Mouse (Mus musculus) myocyte (in vitro differentiated cells): Measurements from ENCODE around the gene Crebrf. TPM values are rescaled to one million over a fixed set of nuclear protein-coding genes. Genes with fewer than 3 reads are reported as not detected.
A peak's percentile ranks its signal among the peaks of the same experiment; 100 is the strongest.

ENCODE experiments used
- H3K27me3 ChIP-seq: one replicate; pipeline ENCODE4 v1.6.1; 2011; ENCODE audit not compliant: control insufficient read depth, insufficient read depth, insufficient read length
- H3K36me3 ChIP-seq: one replicate; pipeline ENCODE4 v1.6.1; 2011; ENCODE audit not compliant: control insufficient read depth, insufficient read depth
- H3K4me2 ChIP-seq: one replicate; pipeline ENCODE4 v1.6.1; 2011; ENCODE audit warnings: low read depth, control low read depth
- H3K4me3 ChIP-seq: one replicate; pipeline ENCODE4 v1.5.1; 2011; ENCODE audit warnings: mild to moderate bottlenecking, control low read depth, moderate library complexity
- H3K79me2 ChIP-seq: one replicate; pipeline ENCODE4 v1.6.1; 2011; ENCODE audit not compliant: control insufficient read depth, insufficient read depth
- H3ac ChIP-seq: one replicate; pipeline ENCODE4 v1.6.1; 2011; ENCODE audit not compliant: control insufficient read depth, insufficient read length
- CEBPB ChIP-seq: IDR thresholded peaks from 2 replicates; pipeline ENCODE4 v1.6.1; 2011; ENCODE audit warnings: mild to moderate bottlenecking, moderate library complexity; ENCODE audit not compliant: poor library complexity, insufficient read depth, severe bottlenecking
- E2F4 ChIP-seq: IDR thresholded peaks from one replicate; pipeline ENCODE4 v1.6.1; 2011; ENCODE audit warnings: mild to moderate bottlenecking, control low read depth, moderate library complexity; ENCODE audit not compliant: insufficient read depth
- MAX ChIP-seq: IDR thresholded peaks from one replicate; pipeline ENCODE4 v1.6.1; 2011; ENCODE audit warnings: low read depth, mild to moderate bottlenecking, control low read depth
- MYOD1 ChIP-seq, 3 experiments: IDR thresholded peaks; one replicate each; pipeline ENCODE4 v1.6.1; 2011; ENCODE audit warnings: control low read depth in 2 of 3, low read depth in 2 of 3, mild to moderate bottlenecking in 2 of 3, moderate library complexity in 1 of 3; ENCODE audit not compliant: insufficient read length in 2 of 3, control insufficient read depth in 1 of 3
- MYOG ChIP-seq, 3 experiments: IDR thresholded peaks; one replicate each; pipeline ENCODE4 v1.6.1; 2011; ENCODE audit warnings: control low read depth in 2 of 3, low read depth in 2 of 3, mild to moderate bottlenecking in 2 of 3; ENCODE audit not compliant: insufficient read length in 2 of 3, control insufficient read depth in 1 of 3, insufficient read depth in 1 of 3
- POLR2A ChIP-seq: IDR thresholded peaks from one replicate; pipeline ENCODE4 v1.6.1; 2011; ENCODE audit warnings: low read depth, mild to moderate bottlenecking, control low read depth, moderate library complexity; ENCODE audit not compliant: insufficient read length
- POLR2AphosphoS2 ChIP-seq: IDR thresholded peaks from one replicate; pipeline ENCODE4 v1.6.1; 2011; ENCODE audit warnings: low read depth, control low read depth; ENCODE audit not compliant: insufficient read length
- REST ChIP-seq: IDR thresholded peaks from one replicate; pipeline ENCODE4 v1.6.1; 2011; ENCODE audit warnings: mild to moderate bottlenecking, control low read depth, moderate library complexity; ENCODE audit not compliant: insufficient read depth, insufficient read length
- SRF ChIP-seq: IDR thresholded peaks from one replicate; pipeline ENCODE4 v1.6.1; 2011; ENCODE audit warnings: low read depth; ENCODE audit not compliant: control insufficient read depth, insufficient read length
- TCF12 ChIP-seq: IDR thresholded peaks from one replicate; pipeline ENCODE4 v1.6.1; 2011; ENCODE audit warnings: mild to moderate bottlenecking, control low read depth; ENCODE audit not compliant: poor library complexity, insufficient read depth, severe bottlenecking
- TCF3 ChIP-seq: IDR thresholded peaks from one replicate; pipeline ENCODE4 v1.6.1; 2011; ENCODE audit warnings: low read depth, control low read depth; ENCODE audit not compliant: insufficient read length
- USF1 ChIP-seq: IDR thresholded peaks from one replicate; pipeline ENCODE4 v1.6.1; 2011; ENCODE audit warnings: low read depth, mild to moderate bottlenecking, control low read depth, moderate library complexity
- polyA plus RNA-seq: library from polyadenylated mRNA; unstranded; fragments of >200 nt; fragmentation: generic; extraction: Trizol; gene quantifications from one replicate; pipeline ENCODE4 v1.2.1, GENCODE M21; 2012; ENCODE audit warnings: missing spikeins

Crebrf gene
- polyA plus RNA-seq, 1 experiment = 2.2 TPM

GRCm38 (mm10) chr17:26802886-26803285 is 87.4 kb downstream of the Crebrf start:
- Histone ChIP-seq H3K36me3 (no peaks in the 10 kb centered on the region), H3ac (no peak overlapping the region), H3K4me3 (no peak overlapping the region), H3K4me2 (no peak overlapping the region), H3K79me2 (no peaks in the 10 kb centered on the region), H3K27me3 (no peaks in the 10 kb centered on the region)
- no peak for TF ChIP-seq TCF3
- no peak for TF ChIP-seq REST
- TF ChIP-seq POLR2AphosphoS2 = no peak
- no peak for TF ChIP-seq MYOD1 (IDR thresholded peaks at IDR 0.05; ENCODE audit: control insufficient read depth in 1 of 3, insufficient read length in 2 of 3, low read depth in 2 of 3)
- TF ChIP-seq SRF = no peak
- no peak for TF ChIP-seq CEBPB
- no peak for TF ChIP-seq MAX
- no peak for TF ChIP-seq POLR2A
- no peak for TF ChIP-seq USF1
- TF ChIP-seq E2F4 = no peak
- TF ChIP-seq MYOG (IDR thresholded peaks at IDR 0.05; ENCODE audit: control insufficient read depth in 1 of 3, insufficient read depth in 1 of 3, insufficient read length in 2 of 3, low read depth in 2 of 3) = no peak
- TF ChIP-seq TCF12 = no peak

- TF ChIP-seq POLR2A = no peak
- no peak overlapping the region for H3ac ChIP-seq
These were observed 97.2 kb downstream of the Crebrf start for GRCm38 (mm10) chr17:26812607-26813006.

GRCm38 (mm10) chr17:26813497-26813896 is 98.0 kb downstream of the Crebrf start:
- Histone ChIP-seq H3ac (no peak overlapping the region), H3K4me2 (no peak overlapping the region), H3K4me3 (no peak overlapping the region), H3K27me3 (peaks cover 19% of the 10 kb centered on the region), H3K79me2 (no peaks in the 10 kb centered on the region), H3K36me3 (no peaks in the 10 kb centered on the region)
- TF ChIP-seq POLR2A = no peak
- TF ChIP-seq E2F4 = no peak
- TF ChIP-seq MYOG (IDR thresholded peaks at IDR 0.05; ENCODE audit: control insufficient read depth in 1 of 3, insufficient read depth in 1 of 3, insufficient read length in 2 of 3, low read depth in 2 of 3) = no peak
- TF ChIP-seq MYOD1 (IDR thresholded peaks at IDR 0.05; ENCODE audit: control insufficient read depth in 1 of 3, insufficient read length in 2 of 3, low read depth in 2 of 3) = no peak
- no peak for TF ChIP-seq MAX
- TF ChIP-seq CEBPB = no peak
- TF ChIP-seq USF1 = no peak
- no peak for TF ChIP-seq SRF
- TF ChIP-seq TCF3 = no peak
- no peak for TF ChIP-seq REST
- no peak for TF ChIP-seq POLR2AphosphoS2
- TF ChIP-seq TCF12 = no peak

More at GRCm38 (mm10) chr17:26812607-26813006, 97.2 kb downstream of the Crebrf start:
- H3K36me3 ChIP-seq = no peaks in the 10 kb centered on the region
- H3K27me3 ChIP-seq = peaks cover 19% of the 10 kb centered on the region
- no peak overlapping the region for H3K4me3 ChIP-seq
- H3K4me2 ChIP-seq = no peak overlapping the region
- no peaks in the 10 kb centered on the region for H3K79me2 ChIP-seq

GRCm38 (mm10) chr17:26816810-26817209 is 101.4 kb downstream of the Crebrf start:
- no peak overlapping the region for H3ac ChIP-seq
- no peaks in the 10 kb centered on the region for H3K79me2 ChIP-seq
- H3K4me2 ChIP-seq = no peak overlapping the region
- H3K27me3 ChIP-seq = peaks cover 21% of the 10 kb centered on the region
- no peaks in the 10 kb centered on the region for H3K36me3 ChIP-seq
- TF ChIP-seq TCF12 (no peak), MYOG (IDR thresholded peaks at IDR 0.05; ENCODE audit: control insufficient read depth in 1 of 3, insufficient read depth in 1 of 3, insufficient read length in 2 of 3, low read depth in 2 of 3) (no peak), SRF (no peak), MYOD1 (IDR thresholded peaks at IDR 0.05; ENCODE audit: control insufficient read depth in 1 of 3, insufficient read length in 2 of 3, low read depth in 2 of 3) (peak in 2 of 3 experiments; percentile 19 to 65)
- H3K4me3 ChIP-seq = no peak overlapping the region

- Histone ChIP-seq H3K36me3 (no peaks in the 10 kb centered on the region), H3ac (no peak overlapping the region), H3K4me3 (no peak overlapping the region), H3K79me2 (no peaks in the 10 kb centered on the region), H3K27me3 (peaks cover 12% of the 10 kb centered on the region), H3K4me2 (no peak overlapping the region)
- TF ChIP-seq MYOG (IDR thresholded peaks at IDR 0.05; ENCODE audit: control insufficient read depth in 1 of 3, insufficient read depth in 1 of 3, insufficient read length in 2 of 3, low read depth in 2 of 3) = no peak
- no peak for TF ChIP-seq TCF3
- no peak for TF ChIP-seq MAX
- TF ChIP-seq USF1 = no peak
- TF ChIP-seq TCF12 = no peak
- TF ChIP-seq MYOD1 (IDR thresholded peaks at IDR 0.05; ENCODE audit: control insufficient read depth in 1 of 3, insufficient read length in 2 of 3, low read depth in 2 of 3) = no peak
- no peak for TF ChIP-seq CEBPB
- TF ChIP-seq SRF = no peak
- no peak for TF ChIP-seq POLR2A
- no peak for TF ChIP-seq REST
- TF ChIP-seq E2F4 = no peak
- no peak for TF ChIP-seq POLR2AphosphoS2
These were observed 102.3 kb downstream of the Crebrf start for GRCm38 (mm10) chr17:26817776-26818175.
